Mouse (Mus musculus) megakaryocyte, embryonic 14.5 days (primary cell): ENCODE data around the gene Olfr1289. TPM values are rescaled to one million over a fixed set of nuclear protein-coding genes. Genes with fewer than 3 reads are reported as not detected.

Experiments used
- H3K27me3 ChIP-seq: replicated peaks from 2 replicates; pipeline ENCODE3; 2012; ENCODE audit warnings: inconsistent platforms
- H3K36me3 ChIP-seq: replicated peaks from 2 replicates; pipeline ENCODE3; 2012; ENCODE audit warnings: low read length, inconsistent platforms, mixed read lengths
- H3K4me1 ChIP-seq: 2 replicates; pipeline ENCODE4 v1.6.1; 2012; ENCODE audit warnings: inconsistent platforms
- H3K4me3 ChIP-seq: replicated peaks from 2 replicates; pipeline ENCODE3; 2012; ENCODE audit warnings: moderate library complexity, mild to moderate bottlenecking, inconsistent platforms
- H3K9me3 ChIP-seq: 2 replicates; pipeline ENCODE4 v1.6.1; 2012; ENCODE audit warnings: inconsistent platforms
- FLI1 ChIP-seq: IDR thresholded peaks from 2 replicates; pipeline ENCODE4 v1.6.1; 2012; ENCODE audit warnings: low read length, inconsistent platforms, mixed read lengths
- GATA1 ChIP-seq: IDR thresholded peaks from 3 replicates; pipeline ENCODE4 v1.6.1; 2012; ENCODE audit warnings: mixed read lengths, low read length, inconsistent platforms, borderline replicate concordance
- polyA plus RNA-seq: library from polyadenylated mRNA; stranded (reverse); fragments of >175 nt; gene quantifications from 2 replicates; pipeline ENCODE4 v1.2.3, GENCODE M21; 2012; ENCODE audit warnings: low replicate concordance; ENCODE audit not compliant: insufficient read depth

Gene Olfr1289
- not detected in 2 replicates for polyA plus RNA-seq

- H3K9me3 ChIP-seq = no peaks in the 10 kb centered on the region
- no peak within 1 kb of the TSS for H3K4me3 ChIP-seq
- no peaks in the 10 kb centered on the region for H3K36me3 ChIP-seq
- H3K27me3 ChIP-seq = no peaks in the 10 kb centered on the region
- no peak for TF ChIP-seq FLI1
- TF ChIP-seq GATA1 = no peak
- H3K4me1 ChIP-seq = no peaks in the 10 kb centered on the region
Observed at GRCm38 (mm10) chr2:111480519-111480918, at the start of gene Olfr1289. Gene Olfr1289, plus strand, starts transcription at chr2:111480819.

DNA sequence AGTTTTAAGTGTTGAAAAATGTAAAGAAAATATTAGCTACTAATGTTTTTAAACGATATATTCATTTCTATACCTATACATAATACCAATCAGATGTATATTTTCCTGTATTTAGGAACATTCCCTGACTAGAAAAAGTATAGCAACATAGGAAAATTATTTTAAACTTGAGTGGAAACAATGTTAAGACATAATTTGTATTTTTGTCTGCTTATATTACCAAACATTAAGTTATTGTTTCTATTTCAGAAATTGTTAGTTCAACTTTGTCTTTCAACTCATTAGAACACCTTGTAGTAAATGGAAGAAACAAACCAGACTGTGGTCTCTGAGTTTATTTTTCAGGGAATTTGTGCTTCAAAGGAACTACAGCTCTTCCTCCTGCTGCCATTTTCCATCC is 31.8 kb upstream of the Olfr1289 start, which contains the start of gene Olfr1287:
Gene Olfr1287, plus strand, starts transcription at position 301 of the 400 bp plus-strand sequence.
- H3K27me3 ChIP-seq = no peaks in the 10 kb centered on the region
- no peaks in the 10 kb centered on the region for H3K4me1 ChIP-seq
- H3K9me3 ChIP-seq = no peaks in the 10 kb centered on the region
- no peak for TF ChIP-seq FLI1
- no peak for TF ChIP-seq GATA1
- H3K36me3 ChIP-seq = no peaks in the 10 kb centered on the region
- H3K4me3 ChIP-seq = no peak within 1 kb of the TSS

DNA sequence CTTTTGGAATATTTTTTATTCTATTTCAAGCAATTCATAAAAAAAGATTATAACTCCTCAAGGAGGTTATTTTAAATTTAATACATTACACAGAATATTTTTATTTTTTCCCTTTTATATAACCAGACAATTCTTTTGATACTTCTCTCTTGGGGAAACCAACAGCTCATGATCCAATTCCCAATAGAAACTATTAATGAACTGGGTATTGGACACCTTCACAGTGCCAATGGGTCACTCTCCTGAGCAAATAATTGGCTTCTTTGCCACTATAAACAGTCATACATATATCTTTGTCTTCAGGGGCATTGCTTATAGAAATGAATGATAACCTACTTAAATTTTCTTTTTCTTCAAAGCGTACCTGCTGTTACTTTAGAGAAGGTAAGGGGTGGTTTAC is 6.8 kb upstream of the Olfr1289 start, which contains the start of gene Olfr1288:
Gene Olfr1288, plus strand, starts transcription at position 301 of the 400 bp plus-strand sequence.
- H3K4me1 ChIP-seq = no peaks in the 10 kb centered on the region
- H3K4me3 ChIP-seq = no peak within 1 kb of the TSS
- H3K36me3 ChIP-seq = no peaks in the 10 kb centered on the region
- no peak for TF ChIP-seq FLI1
- no peak for TF ChIP-seq GATA1
- H3K27me3 ChIP-seq = no peaks in the 10 kb centered on the region
- H3K9me3 ChIP-seq = 0 out of 2 replicates have a peak, but pooled peaks cover 6% of the 10 kb centered on the region

- H3K27me3 ChIP-seq = no peaks in the 10 kb centered on the region
- H3K9me3 ChIP-seq = 0 out of 2 replicates have a peak, but pooled peaks cover 4% of the 10 kb centered on the region
- H3K36me3 ChIP-seq = no peaks in the 10 kb centered on the region
- no peak within 1 kb of the TSS for H3K4me3 ChIP-seq
- no peak for TF ChIP-seq GATA1
- no peak for TF ChIP-seq FLI1
- no peaks in the 10 kb centered on the region for H3K4me1 ChIP-seq
Observed at GRCm38 (mm10) chr2:111493729-111494128, 13.1 kb downstream of the Olfr1289 start, which contains the start of gene Olfr1290. Gene Olfr1290, minus strand, starts transcription at chr2:111493829.

GRCm38 (mm10) chr2:111496880-111497279 is 16.3 kb downstream of the Olfr1289 start, which contains the start of gene Olfr1291-ps1:
Gene Olfr1291-ps1, plus strand, starts transcription at chr2:111497180.
- Histone ChIP-seq H3K27me3 (no peaks in the 10 kb centered on the region), H3K4me3 (no peak within 1 kb of the TSS), H3K36me3 (no peaks in the 10 kb centered on the region), H3K9me3 (0 out of 2 replicates have a peak, but pooled peaks cover 4% of the 10 kb centered on the region), H3K4me1 (no peaks in the 10 kb centered on the region)
- TF ChIP-seq GATA1 (no peak), FLI1 (no peak)

- H3K9me3 ChIP-seq = peaks cover 20% of the 10 kb centered on the region
- no peaks in the 10 kb centered on the region for H3K36me3 ChIP-seq
- no peak overlapping the region for H3K4me3 ChIP-seq
- H3K4me1 ChIP-seq = no peaks in the 10 kb centered on the region
- TF ChIP-seq GATA1 (no peak), FLI1 (no peak)
- no peaks in the 10 kb centered on the region for H3K27me3 ChIP-seq
Observed at GRCm38 (mm10) chr2:111517451-111517850, 36.8 kb downstream of the Olfr1289 start.

- Histone ChIP-seq H3K36me3 (no peaks in the 10 kb centered on the region), H3K4me1 (no peaks in the 10 kb centered on the region), H3K27me3 (no peaks in the 10 kb centered on the region), H3K9me3 (peaks cover 17% of the 10 kb centered on the region), H3K4me3 (no peak within 1 kb of the TSS)
- TF ChIP-seq FLI1 (no peak), GATA1 (no peak)
Observed at GRCm38 (mm10) chr2:111524903-111525302, 44.3 kb downstream of the Olfr1289 start, which contains the start of gene Olfr1293-ps. Gene Olfr1293-ps, plus strand, starts transcription at chr2:111525203.

Other genes starting within 250 kb of the Olfr1289 start
- gene Olfr1275, start 245.5 kb upstream of the Olfr1289 start, polyA plus RNA-seq = not detected in 2 replicates
- gene Olfr1276, start 226.3 kb upstream of the Olfr1289 start, polyA plus RNA-seq = 1.2 TPM in 1 of 2 replicates, not detected in the other
- gene Olfr1277, start 206.7 kb upstream of the Olfr1289 start, polyA plus RNA-seq = not detected in 2 replicates
- gene Olfr1278, start 190.7 kb upstream of the Olfr1289 start, polyA plus RNA-seq = not detected in 2 replicates
- gene Olfr1279, start 180.2 kb upstream of the Olfr1289 start, polyA plus RNA-seq = not detected in 2 replicates
- gene Olfr1280, start 166.8 kb upstream of the Olfr1289 start, polyA plus RNA-seq = not detected in 2 replicates
- not detected in 2 replicates for gene Olfr1281, start 154.3 kb upstream of the Olfr1289 start, polyA plus RNA-seq
- gene Olfr1282, start 144.7 kb upstream of the Olfr1289 start, polyA plus RNA-seq = not detected in 2 replicates
- not detected in 2 replicates for gene Olfr1283, start 114.0 kb upstream of the Olfr1289 start, polyA plus RNA-seq
- gene Olfr1284, start 105.3 kb upstream of the Olfr1289 start, polyA plus RNA-seq = not detected in 2 replicates
- not detected in 2 replicates for gene Olfr1286, start 57.7 kb upstream of the Olfr1289 start, polyA plus RNA-seq
- not detected in 2 replicates for gene Olfr1287, start 31.7 kb upstream of the Olfr1289 start, polyA plus RNA-seq
- gene Olfr1288, start 6.7 kb upstream of the Olfr1289 start, polyA plus RNA-seq = not detected in 2 replicates
- gene Olfr1290, start 13.0 kb downstream of the Olfr1289 start, polyA plus RNA-seq = not detected in 2 replicates
- gene Olfr1291-ps1, start 16.4 kb downstream of the Olfr1289 start, polyA plus RNA-seq = not detected in 2 replicates
- not detected in 2 replicates for gene Olfr1293-ps, start 44.4 kb downstream of the Olfr1289 start, polyA plus RNA-seq
- gene Olfr1294, start 59.5 kb downstream of the Olfr1289 start, polyA plus RNA-seq = not detected in 2 replicates
- not detected in 2 replicates for gene Olfr1295, start 88.9 kb downstream of the Olfr1289 start, polyA plus RNA-seq
- gene Olfr1297, start 145.7 kb downstream of the Olfr1289 start, polyA plus RNA-seq = not detected in 2 replicates
- not detected in 2 replicates for gene Olfr1298, start 168.4 kb downstream of the Olfr1289 start, polyA plus RNA-seq
- gene Olfr1299, start 180.6 kb downstream of the Olfr1289 start, polyA plus RNA-seq = not detected in 2 replicates